Mouse (Mus musculus) lung, postnatal 25 days (tissue): ENCODE data around the gene Hist2h4.
"Not testable (repeated sequence)": the region's sequence is repeated elsewhere in the genome, so short reads cannot be mapped to it uniquely, and the experiment has no call there.

ENCODE experiments used
- DNase-seq: peaks from one replicate; pipeline ENCODE4 v3.0.0; 2022; ENCODE audit warnings: low spot score

Gene Hist2h4

GRCm38 (mm10) chr3:96245003-96245886 is 17.9 kb downstream of the Hist2h4 start, which contains the start of gene Hist2h2aa1:
Gene Hist2h2aa1, plus strand, starts transcription at chr3:96245497.
- DNase-seq, result peak; percentile 88

GRCm38 (mm10) chr3:96243921-96244572 is 19.1 kb downstream of the Hist2h4 start:
- DNase-seq, result no peak

GRCm38 (mm10) chr3:96240799-96241197 is 22.3 kb downstream of the Hist2h4 start:
- no peak for DNase-seq

- DNase-seq, result peak; percentile 97
Measured at GRCm38 (mm10) chr3:96239949-96240798, 22.9 kb downstream of the Hist2h4 start, which contains the start of gene Hist2h2aa2. Gene Hist2h2aa2, minus strand, starts transcription at chr3:96240276.

GRCm38 (mm10) chr3:96238954-96239793 is 23.9 kb downstream of the Hist2h4 start, which contains the start of gene Hist2h3c2:
Gene Hist2h3c2, minus strand, starts transcription at chr3:96239127.
- not testable (repeated sequence) for DNase-seq

GRCm38 (mm10) chr3:96237904-96238511 is 25.1 kb downstream of the Hist2h4 start:
- no peak for DNase-seq

- DNase-seq, result no peak
Measured at GRCm38 (mm10) chr3:96237335-96237903, 25.7 kb downstream of the Hist2h4 start.

GRCm38 (mm10) chr3:96236834-96237334 is 26.2 kb downstream of the Hist2h4 start:
- DNase-seq, result no peak

GRCm38 (mm10) chr3:96235836-96236235 is 27.3 kb downstream of the Hist2h4 start:
- DNase-seq, result no peak

- DNase-seq, result no peak
Measured at GRCm38 (mm10) chr3:96234914-96235313, 28.2 kb downstream of the Hist2h4 start.

- DNase-seq, result peak; percentile 76
Measured at GRCm38 (mm10) chr3:96231758-96232120, 31.4 kb downstream of the Hist2h4 start.

GRCm38 (mm10) chr3:96230910-96231757 is 32.0 kb downstream of the Hist2h4 start:
- no peak for DNase-seq

- DNase-seq, result no peak
Measured at GRCm38 (mm10) chr3:96230404-96230803, 32.7 kb downstream of the Hist2h4 start.

GRCm38 (mm10) chr3:96228828-96229227 is 34.3 kb downstream of the Hist2h4 start:
- no peak for DNase-seq

GRCm38 (mm10) chr3:96226695-96227648 is 36.1 kb downstream of the Hist2h4 start:
- DNase-seq, result no peak

GRCm38 (mm10) chr3:96225421-96225820 is 37.7 kb downstream of the Hist2h4 start:
- no peak for DNase-seq

- DNase-seq, result no peak
Measured at GRCm38 (mm10) chr3:96222774-96223173, 40.3 kb downstream of the Hist2h4 start.

- DNase-seq, result no peak
Measured at GRCm38 (mm10) chr3:96221640-96222038, 41.5 kb downstream of the Hist2h4 start.
